Mouse (Mus musculus): Measurements from ENCODE around the gene Lrch4.

DNA sequence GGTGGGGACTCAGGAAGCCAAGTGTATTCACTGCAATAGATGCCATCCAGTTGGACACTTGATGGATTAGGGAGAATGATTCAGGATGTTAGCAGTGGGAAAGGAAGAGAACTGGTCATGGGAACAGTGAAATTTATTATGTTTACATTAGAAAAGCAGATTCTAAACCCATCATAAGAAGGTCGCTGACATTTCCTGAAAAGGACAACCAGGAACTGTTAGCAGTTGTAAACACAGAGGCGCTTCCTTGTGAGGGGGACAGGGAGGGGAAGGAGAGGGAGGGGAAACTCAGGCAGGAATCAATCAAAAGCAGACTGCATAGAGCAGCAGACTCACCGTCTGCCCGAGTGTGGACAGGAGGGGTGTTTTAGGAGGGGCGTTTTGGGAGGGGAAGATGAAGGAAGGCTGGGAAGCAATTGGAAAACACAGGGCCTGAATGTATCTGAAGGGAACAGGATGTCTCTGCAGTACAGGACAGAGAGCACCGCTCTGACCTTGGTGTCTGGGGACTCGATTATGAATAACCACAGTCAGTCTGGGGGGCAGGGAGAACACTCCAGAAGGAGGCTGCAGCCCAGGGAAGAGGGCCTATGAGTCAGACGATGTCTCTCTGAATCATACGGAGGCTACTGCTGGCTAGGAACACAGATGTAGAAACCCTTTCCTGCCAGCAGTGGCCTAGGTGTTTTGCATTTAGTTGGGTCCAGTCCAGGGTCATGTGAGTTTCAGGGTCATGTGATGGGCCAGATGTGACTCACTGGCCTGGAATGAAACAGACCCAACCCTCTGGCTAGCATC lies 42.7 kb downstream of the Lrch4 start:
- TF ChIP-seq CTCF (IDR thresholded peaks at IDR 0.05; ENCODE audit: borderline replicate concordance, control insufficient read depth, extremely low read depth, insufficient read depth, low read length, poor library complexity) (no peak), POLR2A (IDR thresholded peaks at IDR 0.05; ENCODE audit: control insufficient read depth, extremely low read depth, insufficient read depth, low read length, poor library complexity) (no peak)
